Mouse (Mus musculus) small intestine, adult 2 months (tissue): Measurements from ENCODE around the gene Vmn2r94.

Experiments
- CTCF ChIP-seq: fragments of 200-500 bp; IDR thresholded peaks from 2 replicates; pipeline ENCODE4 v1.5.1; 2012; ENCODE audit warnings: low read depth, mild to moderate bottlenecking, control low read depth, inconsistent platforms, low read length, moderate library complexity, mixed read lengths; ENCODE audit not compliant: insufficient replicate concordance, insufficient read length; ENCODE audit errors: extremely low read depth
- POLR2A ChIP-seq: fragments of 200-500 bp; IDR thresholded peaks from 2 replicates; pipeline ENCODE4 v1.6.1; 2012; ENCODE audit warnings: low read depth, mild to moderate bottlenecking, control low read depth, inconsistent platforms, low read length, moderate library complexity

- TF ChIP-seq CTCF (no peak), POLR2A (no peak)
These were observed 45.6 kb downstream of the Vmn2r94 start for GRCm38 (mm10) chr17:18231996-18232395.
